Mouse (Mus musculus) heart, adult 2 months (tissue): ENCODE data around the gene Gatad2b.

Experiments
- CTCF ChIP-seq: fragments of 200-600 bp; IDR thresholded peaks from 2 replicates; pipeline ENCODE4 v1.8.1; 2022; ENCODE audit warnings: antibody characterized with exemption, mild to moderate bottlenecking, moderate library complexity
- EP300 ChIP-seq: fragments of 200-500 bp; IDR thresholded peaks from 2 replicates; pipeline ENCODE4 v1.6.1; 2011; ENCODE audit warnings: low read depth, low read length, control low read depth; ENCODE audit not compliant: insufficient read depth
- POLR2A ChIP-seq: fragments of 200-500 bp; IDR thresholded peaks from 2 replicates; pipeline ENCODE4 v1.6.1; 2011; ENCODE audit warnings: mild to moderate bottlenecking, low read depth, low read length, control low read depth; ENCODE audit not compliant: insufficient read depth

DNA sequence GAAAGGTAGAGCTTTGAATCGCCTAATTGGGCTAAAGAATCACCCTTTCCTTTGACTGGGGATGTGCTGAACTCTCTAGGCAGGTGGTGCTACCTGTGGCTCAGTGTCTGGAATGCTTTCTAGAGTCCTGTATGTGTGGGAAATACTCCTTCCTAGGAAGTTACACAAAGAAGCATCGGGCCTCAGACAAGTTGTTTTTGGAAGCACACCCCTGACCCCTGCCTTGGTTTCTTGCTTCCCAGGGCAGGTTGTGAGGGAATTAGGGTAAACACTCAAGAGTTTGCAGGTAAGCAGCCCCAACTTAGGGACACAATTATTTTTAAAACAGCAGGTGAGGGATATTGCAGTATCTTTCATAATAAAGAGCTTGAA lies 37.8 kb upstream of the Gatad2b start:
- TF ChIP-seq POLR2A = no peak
- no peak for TF ChIP-seq CTCF
- TF ChIP-seq EP300 = no peak
